Mouse (Mus musculus) gastrocnemius, postnatal 14 days (tissue): Measurements from ENCODE around the gene Lrrc23. TPM values are rescaled to one million over a fixed set of nuclear protein-coding genes. Genes with fewer than 3 reads are reported as not detected.

Experiments used
- DNase-seq: peaks from one replicate; pipeline ENCODE4 v3.0.0; 2021; ENCODE audit warnings: mixed read lengths
- intact Hi-C: fragments of 180-260 bp; cut with DNase I; formaldehyde crosslinking; loops from one replicate; pipeline ENCODE4 v1.15.1; 2025; ENCODE audit warnings: low total_unique reads
- total RNA-seq, 2 experiments: library from RNA; stranded (reverse); gene quantifications; 2 replicates each; pipeline ENCODE4 v1.2.3; 2021

Lrrc23 gene
- total RNA-seq, 2 experiments from 2014 or later = not detected

GRCm38 (mm10) chr6:124779984-124780416 is 473 bp upstream of the Lrrc23 start:
- intact Hi-C loops = no loop called here
- no peak for DNase-seq

- intact Hi-C loops = no loop called here
- no peak for DNase-seq
Measured at GRCm38 (mm10) chr6:124770511-124770910, 9.0 kb downstream of the Lrrc23 start.

GRCm38 (mm10) chr6:124770013-124770412 is 9.5 kb downstream of the Lrrc23 start:
- intact Hi-C loops = no loop called here
- no peak for DNase-seq

- peak; percentile 63 for DNase-seq
- intact Hi-C loops = loop anchor here (10.0 kb wide), 1 partner anchor 194 kb away; the partner anchor contains the start of gene C1rb
Measured at GRCm38 (mm10) chr6:124769101-124769765, 10.3 kb downstream of the Lrrc23 start, which contains the start of gene Eno2. Eno2 (minus strand) TSS chr6:124769673.

- intact Hi-C loops = loop anchor here (10.0 kb wide), 1 partner anchor 194 kb away; the partner anchor contains the start of gene C1rb
- no peak for DNase-seq
Measured at GRCm38 (mm10) chr6:124768704-124769044, 10.9 kb downstream of the Lrrc23 start.

- intact Hi-C loops = loop anchor here (10.0 kb wide), 1 partner anchor 193 kb away; the partner anchor contains the start of gene C1rb
- no peak for DNase-seq
Measured at GRCm38 (mm10) chr6:124767920-124768703, 11.4 kb downstream of the Lrrc23 start.

GRCm38 (mm10) chr6:124767536-124767919 is 12.0 kb downstream of the Lrrc23 start:
- DNase-seq = no peak
- intact Hi-C loops = loop anchor here (10.0 kb wide), 1 partner anchor 193 kb away; the partner anchor contains the start of gene C1rb

- DNase-seq = no peak
- intact Hi-C loops = loop anchor here (10.0 kb wide), 1 partner anchor 191 kb away; the partner anchor contains the start of gene C1rb
Measured at GRCm38 (mm10) chr6:124765951-124766350, 13.6 kb downstream of the Lrrc23 start.

- DNase-seq = peak; percentile 86
- intact Hi-C loops = loop anchor here (2.0 kb wide), 1 partner anchor 118 kb away; no protein-coding TSS in a partner anchor
Measured at GRCm38 (mm10) chr6:124759259-124759658, 20.3 kb downstream of the Lrrc23 start.

GRCm38 (mm10) chr6:124758849-124759232 is 20.7 kb downstream of the Lrrc23 start:
- intact Hi-C loops = loop anchor here (2.0 kb wide), 1 partner anchor 118 kb away; no protein-coding TSS in a partner anchor
- DNase-seq = no peak

GRCm38 (mm10) chr6:124757909-124758848 is 21.3 kb downstream of the Lrrc23 start:
- no peak for DNase-seq
- intact Hi-C loops = loop anchor here (2.0 kb wide), 1 partner anchor 117 kb away; no protein-coding TSS in a partner anchor

GRCm38 (mm10) chr6:124757351-124757880 is 22.1 kb downstream of the Lrrc23 start:
- intact Hi-C loops = no loop called here
- DNase-seq = no peak

GRCm38 (mm10) chr6:124756652-124757350 is 22.7 kb downstream of the Lrrc23 start:
- DNase-seq = peak; percentile 90
- intact Hi-C loops = no loop called here

- DNase-seq = peak; percentile 80
- intact Hi-C loops = no loop called here
Measured at GRCm38 (mm10) chr6:124755831-124756595, 23.5 kb downstream of the Lrrc23 start, which contains the start of the genes Gm45234 and Atn1. Gm45234 (minus strand) TSS chr6:124756021. Atn1 (minus strand) TSS chr6:124756524.

- intact Hi-C loops = no loop called here
- no peak for DNase-seq
Measured at GRCm38 (mm10) chr6:124755306-124755705, 24.2 kb downstream of the Lrrc23 start.

GRCm38 (mm10) chr6:124753861-124754260 is 25.7 kb downstream of the Lrrc23 start:
- intact Hi-C loops = no loop called here
- DNase-seq = no peak

GRCm38 (mm10) chr6:124750405-124750804 is 29.1 kb downstream of the Lrrc23 start:
- DNase-seq = no peak
- intact Hi-C loops = no loop called here
